Mouse (Mus musculus): ENCODE data around the gene Gm37240. TPM values are rescaled to one million over a fixed set of nuclear protein-coding genes. Genes with fewer than 3 reads are reported as not detected.

Gene Gm37240
- polyA plus RNA-seq, 1 experiment from 2014 or later: 8.9 TPM

DNA sequence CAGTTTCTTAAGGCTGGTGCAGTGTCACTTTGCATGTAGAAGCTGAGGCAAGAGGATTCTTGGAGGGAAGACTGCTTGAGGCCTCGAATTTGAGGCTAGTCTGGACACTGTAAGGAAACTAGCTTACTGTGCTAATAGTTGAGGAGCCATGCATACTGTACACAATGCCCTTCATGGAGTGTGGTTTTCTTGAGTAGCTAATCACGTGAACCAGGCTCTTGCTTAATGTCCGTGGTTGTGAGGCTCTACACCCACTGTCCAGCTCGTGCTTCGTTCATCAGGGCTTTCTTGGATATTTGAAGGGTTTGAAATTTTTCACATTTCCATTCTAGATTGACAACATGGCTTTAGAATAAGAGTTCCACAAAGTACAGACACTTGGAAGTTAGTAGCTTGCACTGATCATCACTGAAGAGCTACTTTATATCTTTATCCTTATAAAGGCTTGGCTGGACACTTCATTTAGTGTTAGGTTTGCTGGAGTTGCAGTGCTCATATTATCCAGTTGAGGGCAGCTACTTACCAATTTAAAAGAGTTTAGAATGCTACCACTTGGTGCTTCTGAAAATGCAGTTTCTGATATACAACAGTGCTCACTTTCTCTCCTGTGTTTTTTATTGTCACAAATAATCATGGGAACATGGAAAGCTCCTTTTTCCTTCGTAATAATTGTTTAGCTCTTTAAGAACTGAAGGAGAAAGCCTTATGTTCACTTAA lies 965.5 kb downstream of the Gm37240 start:
- no peak for ATAC-seq (replicated peaks; ENCODE audit: low FRiP score)
- Histone ChIP-seq H3K36me3 (no peaks in the 10 kb centered on the region), H3K9me3 (replicated peaks) (no peaks in the 10 kb centered on the region), H3K4me2 (no peak overlapping the region), H3K27ac (no peak overlapping the region), H3K4me3 (replicated peaks) (no peak overlapping the region), H3K27me3 (no peaks in the 10 kb centered on the region), H3K4me1 (no peaks in the 10 kb centered on the region), H3K9ac (no peak overlapping the region)
- WGBS: 80% methylated on average over 6 of the region's 6 CpGs

GRCm38 (mm10) chr3:84917903-84918679 lies 969.2 kb downstream of the Gm37240 start:
- no peak overlapping the region for H3K27ac ChIP-seq
- H3K36me3 ChIP-seq: no peaks in the 10 kb centered on the region
- H3K9ac ChIP-seq: no peak overlapping the region
- H3K9me3 ChIP-seq (replicated peaks): no peaks in the 10 kb centered on the region
- H3K4me3 ChIP-seq (replicated peaks): no peak overlapping the region
- no peak for ATAC-seq (replicated peaks; ENCODE audit: low FRiP score)
- no peak overlapping the region for H3K4me2 ChIP-seq
- H3K27me3 ChIP-seq: no peaks in the 10 kb centered on the region
- WGBS: 78% methylated on average over 9 of the region's 9 CpGs
- H3K4me1 ChIP-seq: no peaks in the 10 kb centered on the region

DNA sequence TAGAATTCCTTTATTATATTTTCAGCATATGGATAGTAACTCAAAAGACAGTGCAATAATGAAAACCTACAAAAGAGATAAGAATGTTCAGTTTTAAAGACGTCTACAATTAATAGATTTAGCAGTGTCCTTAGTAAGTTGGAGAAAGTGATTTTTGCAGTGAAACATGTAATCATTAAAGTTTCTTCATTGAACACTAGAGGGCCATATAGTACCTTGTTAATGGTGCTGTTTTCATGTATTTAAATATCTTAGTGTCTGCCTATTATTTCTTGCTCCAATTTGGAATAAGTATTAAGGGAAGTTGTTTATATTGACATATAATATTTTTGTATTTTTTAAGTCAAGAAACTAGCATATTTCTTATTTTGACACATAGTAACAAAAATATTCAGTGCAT lies 973.0 kb downstream of the Gm37240 start:
- Histone ChIP-seq H3K36me3 (no peaks in the 10 kb centered on the region), H3K4me1 (no peaks in the 10 kb centered on the region), H3K27ac (no peak overlapping the region), H3K4me2 (no peak overlapping the region), H3K9ac (no peak overlapping the region), H3K9me3 (replicated peaks) (no peaks in the 10 kb centered on the region), H3K4me3 (replicated peaks) (no peak overlapping the region), H3K27me3 (no peaks in the 10 kb centered on the region)
- no peak for ATAC-seq (replicated peaks; ENCODE audit: low FRiP score)
- 42% methylated on average over 1 of the region's 1 CpGs for WGBS

- ATAC-seq (replicated peaks; ENCODE audit: low FRiP score): no peak
- Histone ChIP-seq H3K4me2 (no peak overlapping the region), H3K27ac (no peak overlapping the region), H3K4me1 (no peaks in the 10 kb centered on the region), H3K9me3 (replicated peaks) (no peaks in the 10 kb centered on the region), H3K4me3 (replicated peaks) (no peak overlapping the region), H3K9ac (no peak overlapping the region), H3K36me3 (no peaks in the 10 kb centered on the region), H3K27me3 (no peaks in the 10 kb centered on the region)
- 29% methylated on average over 1 of the region's 1 CpGs for WGBS
Measured at GRCm38 (mm10) chr3:84906528-84906927, 980.8 kb downstream of the Gm37240 start.

DNA sequence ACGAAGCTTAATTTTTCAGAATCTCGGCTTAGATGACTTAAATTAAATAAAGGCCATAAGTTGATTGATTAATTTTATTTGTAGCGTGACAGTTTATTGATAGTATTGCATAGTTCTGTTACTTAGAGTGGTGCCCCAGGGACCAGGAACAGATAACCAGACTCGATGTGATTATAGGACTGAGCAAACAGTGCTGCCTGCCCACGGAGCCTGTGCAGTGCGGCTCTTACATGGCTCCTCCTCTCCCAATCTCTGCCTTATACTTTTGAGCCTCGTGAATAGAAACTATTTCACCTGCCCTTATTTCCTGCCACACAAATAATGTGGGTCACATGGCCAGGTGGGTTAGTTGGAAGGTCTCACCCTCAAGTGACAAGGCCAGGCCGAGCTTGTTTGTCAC lies 989.4 kb downstream of the Gm37240 start:
- Histone ChIP-seq H3K4me2 (no peak overlapping the region), H3K9me3 (replicated peaks) (no peaks in the 10 kb centered on the region), H3K27me3 (no peaks in the 10 kb centered on the region), H3K36me3 (no peaks in the 10 kb centered on the region), H3K4me1 (no peaks in the 10 kb centered on the region), H3K27ac (no peak overlapping the region), H3K9ac (no peak overlapping the region), H3K4me3 (replicated peaks) (no peak overlapping the region)
- no peak for ATAC-seq (replicated peaks; ENCODE audit: low FRiP score)
- WGBS: 86% methylated on average over 8 of the region's 8 CpGs

GRCm38 (mm10) chr3:84890983-84891382 lies 996.3 kb downstream of the Gm37240 start:
- WGBS: 92% methylated on average over 5 of the region's 5 CpGs
- no peak overlapping the region for H3K27ac ChIP-seq
- ATAC-seq (replicated peaks; ENCODE audit: low FRiP score): no peak
- H3K4me3 ChIP-seq (replicated peaks): no peak overlapping the region
- no peak overlapping the region for H3K9ac ChIP-seq
- no peaks in the 10 kb centered on the region for H3K4me1 ChIP-seq
- no peak overlapping the region for H3K4me2 ChIP-seq
- no peaks in the 10 kb centered on the region for H3K36me3 ChIP-seq
- no peaks in the 10 kb centered on the region for H3K9me3 ChIP-seq (replicated peaks)
- H3K27me3 ChIP-seq: no peaks in the 10 kb centered on the region

GRCm38 (mm10) chr3:84889648-84890047 lies 997.7 kb downstream of the Gm37240 start:
- ATAC-seq (replicated peaks; ENCODE audit: low FRiP score): no peak
- H3K4me3 ChIP-seq (replicated peaks): no peak overlapping the region
- WGBS: 33% methylated on average over 1 of the region's 1 CpGs

DNA sequence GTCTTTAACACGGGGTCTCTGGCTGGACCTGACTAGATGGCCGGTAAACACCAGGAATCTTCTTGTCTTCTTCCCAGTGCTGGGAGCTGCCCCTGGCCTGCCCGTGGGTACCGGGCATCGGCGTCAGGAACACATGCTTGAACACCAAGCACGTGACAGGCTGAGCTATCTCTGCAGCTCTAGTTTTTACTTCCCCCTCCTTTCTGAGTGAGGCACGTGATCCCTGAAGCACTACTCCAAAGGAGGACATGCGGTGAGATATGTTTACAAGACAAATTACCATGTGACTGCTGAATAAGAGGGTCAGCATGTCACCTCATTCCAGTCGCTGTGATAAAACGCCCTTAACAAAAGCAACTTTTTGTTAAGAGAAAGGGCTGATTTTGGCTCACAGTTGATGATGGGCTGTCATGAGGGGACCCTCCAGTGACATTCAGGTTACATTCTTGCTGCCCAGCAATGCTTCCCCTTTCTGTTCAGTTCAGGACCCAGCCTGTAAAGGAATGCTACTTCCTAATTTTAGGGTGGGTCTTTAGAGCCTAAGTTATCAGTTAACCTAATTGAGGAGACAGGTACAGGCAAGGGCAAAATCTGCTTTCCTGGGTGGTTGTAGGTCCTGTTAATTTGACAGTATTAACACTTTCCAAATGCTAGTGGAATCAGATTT lies 1003.4 kb downstream of the Gm37240 start:
- H3K36me3 ChIP-seq: no peaks in the 10 kb centered on the region
- peak; percentile 56; the same call in 1 of the 2 replicates for ATAC-seq (replicated peaks; ENCODE audit: low FRiP score)
- 46% methylated on average over 11 of the region's 11 CpGs for WGBS

More at GRCm38 (mm10) chr3:84889648-84890047, 997.7 kb downstream of the Gm37240 start:
- H3K36me3 ChIP-seq: no peaks in the 10 kb centered on the region
- no peaks in the 10 kb centered on the region for H3K4me1 ChIP-seq
- H3K27me3 ChIP-seq: no peaks in the 10 kb centered on the region
- H3K4me2 ChIP-seq: no peak overlapping the region
- no peaks in the 10 kb centered on the region for H3K9me3 ChIP-seq (replicated peaks)
- no peak overlapping the region for H3K9ac ChIP-seq
- H3K27ac ChIP-seq: no peak overlapping the region

GRCm38 (mm10) chr3:84876211-84876610 lies 1011.1 kb downstream of the Gm37240 start:
- H3K4me2 ChIP-seq: no peak overlapping the region
- no peak for ATAC-seq (replicated peaks; ENCODE audit: low FRiP score)
- no peaks in the 10 kb centered on the region for H3K4me1 ChIP-seq
- WGBS: 60% methylated on average over 4 of the region's 4 CpGs
- no peaks in the 10 kb centered on the region for H3K36me3 ChIP-seq
- H3K9me3 ChIP-seq (replicated peaks): no peaks in the 10 kb centered on the region
- no peaks in the 10 kb centered on the region for H3K27me3 ChIP-seq
- no peak overlapping the region for H3K9ac ChIP-seq
- H3K27ac ChIP-seq: no peak overlapping the region
- H3K4me3 ChIP-seq (replicated peaks): no peak overlapping the region

More for the DNA sequence above, 1003.4 kb downstream of the Gm37240 start:
- no peaks in the 10 kb centered on the region for H3K27me3 ChIP-seq
- H3K9me3 ChIP-seq (replicated peaks): no peaks in the 10 kb centered on the region
- no peak overlapping the region for H3K9ac ChIP-seq
- peaks cover 7% of the 10 kb centered on the region; the same call in 1 of the 2 replicates for H3K4me1 ChIP-seq
- no peak overlapping the region for H3K4me2 ChIP-seq
- no peak overlapping the region for H3K4me3 ChIP-seq (replicated peaks)
- no peak overlapping the region for H3K27ac ChIP-seq

- Histone ChIP-seq H3K9me3 (replicated peaks) (no peaks in the 10 kb centered on the region), H3K27me3 (no peaks in the 10 kb centered on the region), H3K4me1 (no peaks in the 10 kb centered on the region), H3K9ac (no peak overlapping the region), H3K36me3 (no peaks in the 10 kb centered on the region), H3K4me2 (no peak overlapping the region), H3K27ac (no peak overlapping the region), H3K4me3 (replicated peaks) (no peak overlapping the region)
- WGBS: 75% methylated on average over 9 of the region's 9 CpGs
- no peak for ATAC-seq (replicated peaks; ENCODE audit: low FRiP score)
Measured at GRCm38 (mm10) chr3:84875306-84875705, 1012.0 kb downstream of the Gm37240 start.

GRCm38 (mm10) chr3:84870126-84870525 lies 1017.2 kb downstream of the Gm37240 start:
- H3K4me2 ChIP-seq: no peak overlapping the region
- H3K4me1 ChIP-seq: peaks cover 26% of the 10 kb centered on the region
- H3K9ac ChIP-seq: no peak overlapping the region
- H3K27me3 ChIP-seq: no peaks in the 10 kb centered on the region
- H3K36me3 ChIP-seq: no peaks in the 10 kb centered on the region
- H3K9me3 ChIP-seq (replicated peaks): no peaks in the 10 kb centered on the region
- no peak for ATAC-seq (replicated peaks; ENCODE audit: low FRiP score)
- no peak overlapping the region for H3K27ac ChIP-seq
- H3K4me3 ChIP-seq (replicated peaks): no peak overlapping the region

DNA sequence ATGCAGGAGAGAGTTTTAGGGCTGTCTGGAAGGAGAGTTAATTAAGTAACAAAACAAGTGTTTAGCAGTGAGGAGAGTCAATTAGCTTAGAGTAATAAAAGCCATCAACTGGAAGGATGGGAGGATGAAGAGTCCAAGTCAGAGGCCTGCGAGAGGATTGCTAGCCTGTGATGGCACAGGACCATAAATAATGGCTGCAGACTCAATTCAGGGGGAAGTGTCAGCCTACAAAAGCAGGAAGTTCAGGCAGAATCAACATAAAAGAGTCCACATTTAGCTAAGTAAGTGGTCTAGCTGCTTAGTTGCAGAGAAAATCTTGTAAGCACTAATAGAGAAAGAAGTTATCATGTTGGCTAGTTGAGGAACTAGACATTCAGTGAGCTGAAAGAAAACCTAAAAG lies 1019.3 kb downstream of the Gm37240 start:
- no peaks in the 10 kb centered on the region for H3K9me3 ChIP-seq (replicated peaks)
- peak overlapping the region; percentile 59; the same call in 1 of the 2 replicates for H3K27ac ChIP-seq
- 6% methylated on average over 1 of the region's 1 CpGs for WGBS
- no peaks in the 10 kb centered on the region for H3K36me3 ChIP-seq
- ATAC-seq (replicated peaks; ENCODE audit: low FRiP score): 0 out of 2 replicates have a peak, but pooled peaks have one; percentile 36
- H3K4me2 ChIP-seq: no peak overlapping the region
- H3K4me1 ChIP-seq: peaks cover 26% of the 10 kb centered on the region
- H3K27me3 ChIP-seq: no peaks in the 10 kb centered on the region
- H3K9ac ChIP-seq: no peak overlapping the region
- no peak overlapping the region for H3K4me3 ChIP-seq (replicated peaks)
